Mouse (Mus musculus) cerebellum, adult 2 months (tissue): ENCODE data around the gene Tnip1. TPM values are rescaled to one million over a fixed set of nuclear protein-coding genes. Genes with fewer than 3 reads are reported as not detected.
"Not testable (repeated sequence)": the region's sequence is repeated elsewhere in the genome, so short reads cannot be mapped to it uniquely, and the experiment has no call there.

Experiments
- DNase-seq, 2 experiments: peaks; one replicate each; pipeline ENCODE4 v3.0.0; 2021
- H3K27ac ChIP-seq: fragments of 200-500 bp; 2 replicates; pipeline ENCODE4 v1.5.1; 2012; ENCODE audit warnings: low read length, control low read depth, inconsistent platforms; ENCODE audit not compliant: insufficient read depth
- H3K27me3 ChIP-seq: fragments of 200-500 bp; 2 replicates; pipeline ENCODE4 v1.6.1; 2012; ENCODE audit warnings: inconsistent platforms, mild to moderate bottlenecking, low read length, moderate library complexity; ENCODE audit not compliant: control insufficient read depth, insufficient read depth
- H3K4me1 ChIP-seq: fragments of 200-500 bp; 2 replicates; pipeline ENCODE4 v1.6.1; 2011; ENCODE audit warnings: low read length; ENCODE audit not compliant: control insufficient read depth, insufficient read depth
- H3K4me3 ChIP-seq: fragments of 200-500 bp; replicated peaks from 2 replicates; pipeline ENCODE3; 2011; ENCODE audit warnings: mild to moderate bottlenecking, low read depth, low read length, control low read depth; ENCODE audit not compliant: insufficient read depth
- CTCF ChIP-seq: fragments of 200-500 bp; IDR thresholded peaks from 2 replicates; pipeline ENCODE4 v1.5.1; 2011; ENCODE audit warnings: low read depth, mild to moderate bottlenecking, control low read depth, low read length, moderate library complexity, borderline replicate concordance; ENCODE audit not compliant: insufficient read depth
- POLR2A ChIP-seq: fragments of 200-500 bp; IDR thresholded peaks from 2 replicates; pipeline ENCODE4 v1.6.1; 2011; ENCODE audit warnings: low read length, control low read depth, borderline replicate concordance; ENCODE audit not compliant: insufficient read depth
- WGBS: fragments of 180-500 bp; shearing (Covaris S2); methylation state at CpG from one replicate; pipeline ENCODE4 v1.1.7; 2018; 5-methylcytosine and 5-hydroxymethylcytosine counted together
- polyA plus RNA-seq: library from polyadenylated mRNA; depleted of rRNA; stranded (reverse); fragments of >200 nt; gene quantifications from 2 replicates; pipeline ENCODE4 v1.2.3, GENCODE M21; 2012

Gene Tnip1
- polyA plus RNA-seq, 1 experiment: 31.1 TPM

- H3K27ac ChIP-seq: no peak overlapping the region
- TF ChIP-seq CTCF: no peak
- TF ChIP-seq POLR2A: no peak
- no peaks in the 10 kb centered on the region for H3K27me3 ChIP-seq
- 30% methylated on average over 3 of the region's 3 CpGs for WGBS
- no peak for DNase-seq
- H3K4me1 ChIP-seq: no peaks in the 10 kb centered on the region
- H3K4me3 ChIP-seq: no peak overlapping the region
Measured at GRCm38 (mm10) chr11:54961921-54962320, 796 bp downstream of the Tnip1 start.

DNA sequence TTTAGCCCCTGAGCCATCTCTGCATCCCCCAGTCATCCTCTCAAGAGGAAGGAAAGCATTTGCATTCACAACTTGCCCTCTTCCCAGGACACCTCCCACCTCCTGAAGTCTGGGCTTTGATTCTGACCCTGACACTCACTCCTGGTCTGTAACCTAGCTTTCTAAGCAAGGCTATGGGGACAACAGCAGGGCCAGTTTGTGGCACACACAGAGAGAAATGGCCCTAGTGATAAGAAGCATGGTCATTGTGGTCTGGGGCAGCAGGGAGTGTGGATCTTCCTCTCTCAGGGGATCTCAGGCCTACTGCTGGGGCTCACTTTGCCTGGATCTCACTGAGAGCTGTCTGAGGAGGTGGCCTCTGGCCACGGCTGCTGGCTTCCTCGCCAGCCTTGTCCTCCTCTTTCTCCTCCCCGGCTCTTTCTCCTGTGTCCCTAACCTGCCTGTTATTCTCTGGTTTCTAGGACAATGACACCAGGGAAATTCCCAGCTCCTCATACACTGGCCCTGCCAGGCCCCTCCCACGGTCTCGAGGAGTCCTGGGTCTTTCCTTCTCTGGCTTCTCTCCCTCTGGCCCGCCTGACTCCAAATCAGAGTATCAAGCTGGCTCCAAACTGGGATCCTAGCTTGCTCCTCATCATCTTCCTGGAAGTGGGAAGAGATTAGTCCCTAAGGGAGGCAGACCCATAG is 1.4 kb downstream of the Tnip1 start:
- Histone ChIP-seq H3K27ac (no peak overlapping the region), H3K27me3 (no peaks in the 10 kb centered on the region), H3K4me3 (no peak overlapping the region), H3K4me1 (no peaks in the 10 kb centered on the region)
- DNase-seq: no peak
- TF ChIP-seq POLR2A (no peak), CTCF (no peak)
- WGBS: 70% methylated on average over 6 of the region's 6 CpGs

DNA sequence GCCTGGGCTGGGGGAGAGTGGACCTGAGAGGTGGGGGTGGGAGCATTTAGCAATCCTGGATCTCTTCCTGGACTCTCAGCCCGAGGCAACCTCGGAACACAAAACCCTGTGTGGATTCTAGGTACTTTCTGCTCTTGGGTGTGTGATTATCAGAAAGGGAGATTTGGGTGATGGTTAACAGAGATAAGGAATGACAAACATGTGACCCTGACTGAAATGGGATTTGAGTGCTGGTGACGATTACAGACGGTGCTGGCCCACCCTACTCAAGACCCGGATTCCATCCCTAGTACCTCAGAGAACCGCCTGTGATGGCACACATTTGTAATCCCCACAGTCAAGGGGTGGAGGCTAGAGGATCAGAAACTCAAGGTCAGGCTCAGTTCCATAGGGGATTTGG is 2.5 kb downstream of the Tnip1 start:
- Histone ChIP-seq H3K27ac (no peak overlapping the region), H3K4me3 (no peak overlapping the region), H3K27me3 (no peaks in the 10 kb centered on the region), H3K4me1 (no peaks in the 10 kb centered on the region)
- WGBS: 93% methylated on average over 6 of the region's 6 CpGs
- TF ChIP-seq POLR2A (no peak), CTCF (no peak)
- no peak for DNase-seq

DNA sequence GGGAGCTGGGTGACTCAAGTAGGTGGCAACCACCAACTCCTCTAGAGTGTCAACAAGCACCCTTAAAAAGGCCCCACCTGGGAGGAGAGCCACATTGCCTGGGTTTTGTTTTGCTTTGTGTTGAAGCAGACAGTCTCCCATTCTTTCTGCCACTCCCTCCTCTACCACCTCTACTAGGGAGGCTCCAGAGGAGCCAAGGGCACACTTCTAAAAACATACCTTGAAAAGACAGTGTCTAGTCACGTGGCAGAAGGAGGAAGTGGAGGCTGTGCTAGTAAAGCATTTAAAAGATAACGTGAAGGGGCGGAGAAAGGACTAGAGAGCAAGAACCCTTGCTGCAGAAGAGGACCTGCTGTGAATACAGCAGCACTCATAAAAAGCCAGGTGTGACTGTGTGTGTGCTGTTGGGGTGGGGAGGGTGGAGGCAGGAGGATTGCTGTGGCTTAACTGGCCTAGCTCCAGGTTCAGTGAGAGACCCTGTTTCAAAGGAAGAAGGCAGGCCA is 4.1 kb downstream of the Tnip1 start:
- 73% methylated on average over 3 of the region's 3 CpGs for WGBS
- no peak overlapping the region for H3K4me3 ChIP-seq
- no peaks in the 10 kb centered on the region for H3K27me3 ChIP-seq
- H3K27ac ChIP-seq: no peak overlapping the region
- H3K4me1 ChIP-seq: no peaks in the 10 kb centered on the region; the same call in 1 of the 2 replicates
- TF ChIP-seq CTCF (no peak), POLR2A (no peak)
- no peak for DNase-seq

DNA sequence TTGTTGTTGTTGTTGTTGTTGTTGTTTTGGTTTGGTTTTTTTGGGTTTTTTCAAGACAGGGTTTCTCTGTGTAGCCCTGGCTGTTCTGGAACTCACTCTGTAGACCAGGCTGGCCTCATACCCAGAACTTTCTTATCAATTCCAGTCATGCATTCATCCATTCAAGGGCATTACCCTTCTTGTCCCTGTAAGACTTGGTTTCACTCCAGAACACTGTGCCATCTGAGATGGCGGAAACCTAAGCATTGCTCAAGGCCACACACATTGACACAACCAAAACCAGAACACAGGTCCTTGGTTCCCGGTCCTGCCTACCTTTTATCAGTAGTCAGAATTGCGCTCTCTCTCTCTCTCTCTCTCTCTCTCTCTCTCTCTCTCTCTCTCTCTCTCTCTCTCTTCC is 5.0 kb downstream of the Tnip1 start:
- not testable (repeated sequence) for H3K4me1 ChIP-seq, H3K27ac ChIP-seq, H3K27me3 ChIP-seq, DNase-seq, H3K4me3 ChIP-seq
- 94% methylated on average over 3 of the region's 3 CpGs for WGBS

DNA sequence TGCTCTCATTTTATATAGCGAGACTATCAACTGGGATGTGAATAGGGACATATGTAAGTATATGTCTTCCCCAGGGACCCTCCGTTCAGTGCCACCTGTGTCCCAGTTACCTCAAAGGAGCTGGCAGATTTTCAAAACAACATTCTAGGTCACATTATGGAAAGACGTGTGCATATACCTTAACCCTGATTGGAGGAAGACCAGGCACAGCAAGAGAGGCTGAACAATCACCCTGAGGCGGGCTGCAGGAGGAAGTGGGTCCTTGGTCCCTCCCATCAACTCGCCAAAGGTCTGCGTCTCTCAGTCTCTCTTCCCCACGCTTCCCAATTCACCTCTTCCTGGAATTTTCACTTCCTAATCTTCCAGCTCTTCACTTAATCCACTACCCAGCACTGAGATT is 5.8 kb downstream of the Tnip1 start:
- no peak overlapping the region for H3K4me3 ChIP-seq
- 71% methylated on average over 7 of the region's 7 CpGs for WGBS
- DNase-seq: no peak
- TF ChIP-seq POLR2A (no peak), CTCF (no peak)
- peaks cover 10% of the 10 kb centered on the region for H3K4me1 ChIP-seq
- H3K27me3 ChIP-seq: no peaks in the 10 kb centered on the region
- no peak overlapping the region for H3K27ac ChIP-seq

DNA sequence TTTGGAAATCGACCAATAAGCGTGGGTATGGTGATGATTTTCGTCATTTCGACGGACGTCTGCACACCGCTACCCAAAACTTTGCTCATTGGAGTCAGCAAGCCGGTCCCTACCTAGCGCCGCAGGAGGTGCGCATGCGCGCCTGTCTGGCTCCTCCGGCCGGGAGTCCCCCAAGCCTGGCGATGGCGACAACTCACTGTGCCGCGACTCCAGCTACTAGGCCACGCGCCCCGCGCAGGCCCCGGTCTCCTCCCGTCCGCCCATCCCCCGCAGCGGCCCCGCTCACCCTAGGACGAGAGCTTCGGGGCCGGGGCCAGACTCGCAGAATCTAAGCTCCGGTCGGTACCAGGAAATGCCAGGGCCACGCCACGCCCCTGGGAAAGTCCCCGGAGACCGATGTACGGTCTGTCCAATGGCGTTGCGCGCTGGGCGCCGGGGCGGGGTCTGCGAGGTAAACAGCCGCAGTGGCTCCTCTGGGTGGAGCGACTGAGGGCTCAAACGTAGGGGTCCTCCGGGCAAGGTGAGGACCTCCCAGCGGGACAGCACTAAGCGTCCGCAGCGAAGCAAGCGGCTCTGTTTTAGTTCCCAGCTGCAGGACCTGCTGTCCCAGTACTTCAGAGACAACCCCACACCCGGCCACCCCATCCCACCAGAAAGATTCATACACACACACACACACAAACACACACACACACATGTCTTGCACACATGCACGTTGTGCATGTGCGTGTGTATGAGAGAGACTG is 6.8 kb downstream of the Tnip1 start:
- H3K4me1 ChIP-seq: peaks cover 14% of the 10 kb centered on the region
- WGBS: under 1% methylated on average over 59 of the region's 59 CpGs

DNA sequence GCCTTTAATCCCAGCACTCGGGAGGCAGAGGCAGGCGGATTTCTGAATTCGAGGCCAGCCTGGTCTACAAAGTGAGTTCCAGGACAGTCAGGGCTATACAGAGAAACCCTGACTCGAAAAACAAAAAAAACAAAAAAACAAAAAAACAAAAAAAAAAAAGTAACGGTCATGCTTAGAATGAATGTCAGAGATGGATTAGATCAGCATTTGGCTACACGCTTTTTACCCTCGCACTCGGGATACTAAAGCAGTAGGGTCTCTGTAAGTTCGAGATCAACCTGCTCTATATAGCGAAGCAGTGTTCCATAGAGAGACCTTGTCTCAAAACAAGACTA is 7.3 kb downstream of the Tnip1 start:
- WGBS: 35% methylated on average over 10 of the region's 10 CpGs
- peaks cover 14% of the 10 kb centered on the region for H3K4me1 ChIP-seq
- H3K4me3 ChIP-seq: peak overlapping the region; percentile 85
- H3K27me3 ChIP-seq, DNase-seq: not testable (repeated sequence)
- peak overlapping the region; percentile 58; the same call in 1 of the 2 replicates for H3K27ac ChIP-seq

More for the DNA sequence above, 6.8 kb downstream of the Tnip1 start:
- Histone ChIP-seq H3K27ac (peak overlapping the region; percentile 58), H3K27me3 (no peaks in the 10 kb centered on the region), H3K4me3 (peak overlapping the region; percentile 85)
- peak; percentile 98 to 99 for DNase-seq
- TF ChIP-seq CTCF (no peak), POLR2A (peak; percentile 87)
